Mouse (Mus musculus): ENCODE measurements at regions not wholly inside any gene's neighbourhood (a gene's known extent, or its start where the extent isn't known, plus 50 kb on each side); places are given as distances from the start of the nearest gene placed in this dataset.

GRCm38 (mm10) chr9:68330721-68331120 lies 322.9 kb upstream of the Rora start:
- intact Hi-C loops (cut with DNase I): no loop called here
- no peak for TF ChIP-seq CTCF (IDR thresholded peaks at IDR 0.05)
- Histone ChIP-seq H3K27ac (no peak overlapping the region), H3K4me3 (no peak overlapping the region)
- no peak for DNase-seq

DNA sequence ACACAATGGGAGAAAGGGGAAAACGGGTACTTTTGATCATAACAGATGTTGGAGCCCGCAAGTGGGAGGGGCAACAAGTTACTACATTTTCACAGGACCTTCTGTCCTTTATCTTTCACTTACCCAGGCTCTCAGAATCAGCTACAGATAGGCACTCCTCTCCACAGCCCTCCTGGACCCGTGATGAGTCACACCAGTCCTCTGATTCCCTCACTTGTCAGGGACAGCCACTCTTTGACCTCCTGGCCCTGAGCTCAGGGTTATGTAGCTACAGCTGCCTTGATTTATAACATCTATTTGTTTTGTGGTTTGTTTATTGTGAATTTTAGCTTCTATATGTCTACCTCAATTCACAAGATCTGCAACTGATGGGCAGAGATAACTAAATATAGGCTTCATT lies 312.7 kb upstream of the Rora start:
- DNase-seq: no peak
- Histone ChIP-seq H3K27ac (no peak overlapping the region), H3K4me3 (no peak overlapping the region)
- TF ChIP-seq CTCF (IDR thresholded peaks at IDR 0.05): no peak
- intact Hi-C loops (cut with DNase I): no loop called here

GRCm38 (mm10) chr9:68341511-68341910 lies 312.1 kb upstream of the Rora start:
- no peak for TF ChIP-seq CTCF (IDR thresholded peaks at IDR 0.05)
- Histone ChIP-seq H3K27ac (no peak overlapping the region), H3K4me3 (no peak overlapping the region)
- DNase-seq: no peak
- intact Hi-C loops (cut with DNase I): no loop called here

DNA sequence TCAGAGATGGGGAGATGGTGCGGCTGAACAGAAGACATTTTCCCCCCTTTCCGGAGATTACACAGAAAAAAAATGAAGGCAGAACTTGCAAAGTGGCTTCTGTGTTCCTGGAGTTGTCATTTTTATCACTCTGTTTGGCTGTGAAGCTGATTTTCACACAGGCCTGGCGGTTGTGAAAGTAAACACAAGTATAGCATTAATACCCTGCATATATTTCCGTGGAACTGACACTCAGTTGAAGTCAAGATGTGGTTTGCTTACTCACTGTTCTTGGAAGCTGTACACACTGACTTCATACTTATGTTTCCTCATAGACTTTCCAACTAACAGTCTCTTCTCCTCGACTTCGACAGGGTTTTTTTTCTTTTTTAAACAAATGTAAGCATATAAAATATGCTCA lies 306.2 kb upstream of the Rora start:
- TF ChIP-seq CTCF (IDR thresholded peaks at IDR 0.05): no peak
- no peak for DNase-seq
- no peak overlapping the region for H3K27ac ChIP-seq
- no peak overlapping the region for H3K4me3 ChIP-seq
- intact Hi-C loops (cut with DNase I): no loop called here

- peak; percentile 59 for DNase-seq
- peak overlapping the region; percentile 9; the same call in 1 of the 2 replicates for H3K27ac ChIP-seq
- no peak for TF ChIP-seq CTCF (IDR thresholded peaks at IDR 0.05)
- intact Hi-C loops (cut with DNase I): no loop called here
- H3K4me3 ChIP-seq: no peak overlapping the region
These were observed 302.1 kb upstream of the Rora start for GRCm38 (mm10) chr9:68351466-68351865.

- intact Hi-C loops (cut with DNase I): no loop called here
- peak overlapping the region; percentile 56; the same call in 1 of the 2 replicates for H3K27ac ChIP-seq
- no peak for TF ChIP-seq CTCF (IDR thresholded peaks at IDR 0.05)
- H3K4me3 ChIP-seq: no peak overlapping the region
- peak; percentile 57 for DNase-seq
These were observed 299.1 kb upstream of the Rora start for GRCm38 (mm10) chr9:68354470-68354869.

- no peak for DNase-seq
- no peak for TF ChIP-seq CTCF (IDR thresholded peaks at IDR 0.05)
- H3K4me3 ChIP-seq: no peak overlapping the region
- peak overlapping the region; percentile 16; the same call in 1 of the 2 replicates for H3K27ac ChIP-seq
- intact Hi-C loops (cut with DNase I): loop anchor here (5.0 kb wide), 2 partner anchors 54 to 104 kb away; no protein-coding TSS in a partner anchor
These were observed 297.5 kb upstream of the Rora start for GRCm38 (mm10) chr9:68356078-68356477.

GRCm38 (mm10) chr9:68357231-68357630 lies 296.4 kb upstream of the Rora start:
- intact Hi-C loops (cut with DNase I): loop anchor here (5.0 kb wide), 2 partner anchors 55 to 105 kb away; no protein-coding TSS in a partner anchor
- Histone ChIP-seq H3K27ac (peak overlapping the region; percentile 41), H3K4me3 (no peak overlapping the region)

DNA sequence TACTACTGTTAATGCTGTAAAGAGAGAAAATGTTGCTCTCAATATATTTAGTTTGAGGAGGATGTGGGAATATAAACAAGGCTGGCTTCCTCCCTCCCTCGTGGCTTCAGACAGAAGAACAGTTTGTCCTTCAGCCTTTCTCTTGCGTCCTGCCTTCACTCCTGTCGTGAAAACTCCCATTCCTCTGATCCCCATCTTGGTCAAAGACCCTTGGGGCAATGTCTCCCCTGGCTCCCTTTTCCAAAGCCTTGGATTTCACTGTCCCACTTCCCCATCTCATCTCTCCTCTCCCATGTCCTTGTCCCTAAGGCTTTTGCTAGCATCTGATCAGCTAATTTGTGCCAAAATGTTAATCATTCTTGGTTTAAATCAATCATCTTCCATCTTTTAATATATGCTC lies 286.6 kb upstream of the Rora start:
- no peak overlapping the region for H3K27ac ChIP-seq
- TF ChIP-seq CTCF (IDR thresholded peaks at IDR 0.05): no peak
- H3K4me3 ChIP-seq: no peak overlapping the region
- intact Hi-C loops (cut with DNase I): loop anchor here (10.0 kb wide), 1 partner anchor 348 kb away; no protein-coding TSS in a partner anchor
- DNase-seq: no peak

More at GRCm38 (mm10) chr9:68357231-68357630, 296.4 kb upstream of the Rora start:
- DNase-seq: peak; percentile 87
- no peak for TF ChIP-seq CTCF (IDR thresholded peaks at IDR 0.05)

- intact Hi-C loops (cut with DNase I): loop anchor here (10.0 kb wide), 1 partner anchor 347 kb away; no protein-coding TSS in a partner anchor
- no peak for TF ChIP-seq CTCF (IDR thresholded peaks at IDR 0.05)
- H3K4me3 ChIP-seq: no peak overlapping the region
- no peak overlapping the region for H3K27ac ChIP-seq
- DNase-seq: no peak
These were observed 286.0 kb upstream of the Rora start for GRCm38 (mm10) chr9:68367556-68367955.

GRCm38 (mm10) chr9:68372726-68373125 lies 280.9 kb upstream of the Rora start:
- intact Hi-C loops (cut with DNase I): no loop called here
- Histone ChIP-seq H3K27ac (peak overlapping the region; percentile 12; the same call in 1 of the 2 replicates), H3K4me3 (no peak overlapping the region)
- no peak for TF ChIP-seq CTCF (IDR thresholded peaks at IDR 0.05)
- DNase-seq: peak; percentile 58

DNA sequence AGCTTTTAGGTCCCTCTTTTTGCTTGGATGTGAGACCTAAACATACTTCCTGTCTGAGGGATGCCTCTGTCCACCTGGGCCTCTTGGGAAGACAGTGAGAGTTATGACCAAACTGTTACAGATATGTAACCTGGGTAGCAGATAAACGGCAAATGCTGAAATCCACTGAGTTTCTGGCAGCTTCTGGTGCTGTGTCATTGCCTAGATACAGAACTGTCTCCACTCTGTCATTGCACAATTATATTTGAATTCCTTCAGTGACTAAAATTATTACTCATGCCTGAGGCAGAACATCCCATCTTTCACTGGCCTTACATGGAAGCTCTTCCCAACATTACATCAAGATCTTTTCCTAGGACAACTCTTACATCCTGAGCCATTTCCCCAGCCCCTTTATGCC lies 277.4 kb upstream of the Rora start:
- H3K4me3 ChIP-seq: no peak overlapping the region
- TF ChIP-seq CTCF (IDR thresholded peaks at IDR 0.05): no peak
- no peak for DNase-seq
- intact Hi-C loops (cut with DNase I): no loop called here
- H3K27ac ChIP-seq: no peak overlapping the region

- H3K4me3 ChIP-seq: no peak overlapping the region
- no peak for DNase-seq
- H3K27ac ChIP-seq: no peak overlapping the region
- TF ChIP-seq CTCF (IDR thresholded peaks at IDR 0.05): peak; percentile 61
- intact Hi-C loops (cut with DNase I): no loop called here
These were observed 271.7 kb upstream of the Rora start for GRCm38 (mm10) chr9:68381871-68382270.

DNA sequence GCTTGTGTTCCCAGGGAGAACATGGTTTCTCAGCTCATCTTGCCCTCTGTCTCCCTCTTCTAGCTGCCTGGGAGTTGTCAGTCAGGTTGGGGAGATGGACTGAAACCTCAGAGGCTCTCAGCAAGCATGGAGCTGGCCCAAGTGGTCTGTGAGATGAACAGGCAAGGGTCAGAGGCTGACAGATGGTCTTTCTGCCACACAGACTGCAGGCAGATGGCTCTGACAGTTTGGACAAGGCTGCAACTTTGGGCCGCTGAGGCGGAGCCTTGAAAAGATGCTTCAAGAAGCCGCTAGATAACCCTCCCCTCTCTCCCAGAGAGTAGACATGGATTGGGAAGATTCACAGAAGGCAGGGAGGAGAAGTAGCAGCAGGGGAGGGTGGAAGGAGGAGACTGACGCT lies 252.7 kb upstream of the Rora start:
- intact Hi-C loops (cut with DNase I): no loop called here
- TF ChIP-seq CTCF (IDR thresholded peaks at IDR 0.05): no peak
- DNase-seq: no peak
- Histone ChIP-seq H3K27ac (no peak overlapping the region), H3K4me3 (no peak overlapping the region)

Data from gastrocnemius, adult 2 months (tissue).